Mouse (Mus musculus) forebrain, postnatal 0 days (tissue): ENCODE data around the gene Cacna1e. TPM values are rescaled to one million over a fixed set of nuclear protein-coding genes. Genes with fewer than 3 reads are reported as not detected.

ENCODE experiments used
- ATAC-seq: fragments of 200-750 bp; cut with Nextera tagmentation; 2 replicates; pipeline ENCODE4 v1.8.0; 2017; ENCODE audit warnings: mild to moderate bottlenecking, moderate library complexity
- DNase-seq: peaks from one replicate; pipeline ENCODE4 v3.0.0-alpha.2; 2015
- H3K27ac ChIP-seq: fragments of 300-500 bp; sonication (generic); 2 replicates; pipeline ENCODE4 v1.5.1; 2014; ENCODE audit warnings: low read depth, mild to moderate bottlenecking, antibody characterized with exemption, low read length, moderate library complexity, mixed read lengths
- H3K27me3 ChIP-seq: fragments of 300-500 bp; sonication (generic); 2 replicates; pipeline ENCODE4 v1.6.1; 2014; ENCODE audit warnings: mild to moderate bottlenecking, low read length, mixed read lengths; ENCODE audit not compliant: insufficient read depth
- H3K36me3 ChIP-seq: fragments of 300-500 bp; sonication (generic); 2 replicates; pipeline ENCODE4 v1.6.1; 2014; ENCODE audit warnings: mild to moderate bottlenecking, moderate library complexity; ENCODE audit not compliant: insufficient read depth
- H3K4me1 ChIP-seq: fragments of 300-500 bp; sonication (generic); 2 replicates; pipeline ENCODE4 v1.6.1; 2014; ENCODE audit warnings: antibody characterized with exemption; ENCODE audit not compliant: insufficient read depth
- H3K4me2 ChIP-seq: fragments of 300-500 bp; sonication (generic); 2 replicates; pipeline ENCODE4 v1.6.1; 2014; ENCODE audit warnings: low read depth, mild to moderate bottlenecking, moderate library complexity
- H3K4me3 ChIP-seq: fragments of 300-500 bp; sonication (generic); 2 replicates; pipeline ENCODE4 v1.5.1; 2014; ENCODE audit warnings: low read depth, low read length, mixed read lengths
- H3K9ac ChIP-seq: fragments of 300-500 bp; sonication (generic); 2 replicates; pipeline ENCODE4 v1.6.1; 2014; ENCODE audit warnings: mild to moderate bottlenecking
- H3K9me3 ChIP-seq: fragments of 300-500 bp; sonication (generic); 2 replicates; pipeline ENCODE4 v1.6.1; 2016; ENCODE audit warnings: low read length
- CTCF ChIP-seq: sonication (generic); IDR thresholded peaks from 2 replicates; pipeline ENCODE4 v1.5.1; 2016; ENCODE audit warnings: antibody characterized with exemption, control low read depth, low read depth
- WGBS: fragments of 180-500 bp; shearing (Covaris S2); extraction: QIAGEN DNeasy Blood & Tissue Kit; methylation state at CpG from one replicate; pipeline ENCODE4 v1.1.7; 2014; 5-methylcytosine and 5-hydroxymethylcytosine counted together
- polyA plus RNA-seq: library from polyadenylated mRNA; unstranded; fragments of >200 nt; fragmentation: Nextera tagmentation; extraction: Ambion mirVana; gene quantifications from 2 replicates; pipeline ENCODE4 v1.2.1, GENCODE M21; 2015
- total RNA-seq: library from RNA; depleted of rRNA; stranded (reverse); fragments of >200 nt; gene quantifications from 2 replicates; pipeline ENCODE4 v1.2.3, GENCODE M21; 2014; rRNA removed

The Cacna1e gene
- total and polyA plus RNA-seq, 2 experiments from 2014 or later: 7.2 to 74.0 TPM

- 75% methylated on average over 20 of the region's 20 CpGs for whole genome bisulfite sequencing
- Histone ChIP-seq H3K9me3 (no peaks in the 10 kb centered on the region), H3K4me3 (no peak overlapping the region), H3K36me3 (peaks cover 36% of the 10 kb centered on the region), H3K27me3 (no peaks in the 10 kb centered on the region), H3K4me1 (no peaks in the 10 kb centered on the region), H3K27ac (no peak overlapping the region), H3K9ac (no peak overlapping the region), H3K4me2 (no peak overlapping the region)
- TF ChIP-seq CTCF: no peak
- DNase-seq (no peak), ATAC-seq (no peak)
These were observed 467.7 kb downstream of the Cacna1e start for GRCm38 (mm10) chr1:154416384-154417155.

GRCm38 (mm10) chr1:154415826-154416225 lies 468.5 kb downstream of the Cacna1e start:
- Histone ChIP-seq H3K4me2 (no peak overlapping the region), H3K27me3 (no peaks in the 10 kb centered on the region), H3K4me3 (no peak overlapping the region), H3K36me3 (peaks cover 37% of the 10 kb centered on the region), H3K9me3 (no peaks in the 10 kb centered on the region), H3K9ac (no peak overlapping the region), H3K4me1 (no peaks in the 10 kb centered on the region), H3K27ac (no peak overlapping the region)
- ATAC-seq: no peak
- no peak for DNase-seq
- TF ChIP-seq CTCF: no peak
- WGBS: 89% methylated on average over 10 of the region's 10 CpGs

- H3K4me2 ChIP-seq: no peak overlapping the region
- H3K9me3 ChIP-seq: no peaks in the 10 kb centered on the region
- no peaks in the 10 kb centered on the region for H3K27me3 ChIP-seq
- H3K4me3 ChIP-seq: no peak overlapping the region
- no peak for TF ChIP-seq CTCF
- ATAC-seq (no peak), DNase-seq (no peak)
- H3K27ac ChIP-seq: no peak overlapping the region
- peaks cover 25% of the 10 kb centered on the region for H3K36me3 ChIP-seq
- 64% methylated on average over 3 of the region's 3 CpGs for WGBS
- no peak overlapping the region for H3K9ac ChIP-seq
- H3K4me1 ChIP-seq: no peaks in the 10 kb centered on the region
These were observed 471.2 kb downstream of the Cacna1e start for GRCm38 (mm10) chr1:154413138-154413537.

GRCm38 (mm10) chr1:154409051-154409450 lies 475.2 kb downstream of the Cacna1e start:
- no peak for DNase-seq
- WGBS: 56% methylated on average over 2 of the region's 2 CpGs
- no peak for ATAC-seq

GRCm38 (mm10) chr1:154391979-154392378 lies 492.3 kb downstream of the Cacna1e start:
- Histone ChIP-seq H3K4me3 (no peak overlapping the region), H3K27me3 (no peaks in the 10 kb centered on the region), H3K4me2 (no peak overlapping the region), H3K9me3 (no peaks in the 10 kb centered on the region), H3K9ac (no peak overlapping the region), H3K36me3 (no peaks in the 10 kb centered on the region), H3K4me1 (no peaks in the 10 kb centered on the region), H3K27ac (no peak overlapping the region)
- ATAC-seq (no peak), DNase-seq (no peak)
- TF ChIP-seq CTCF: no peak
- 92% methylated on average over 6 of the region's 6 CpGs for WGBS

More at GRCm38 (mm10) chr1:154409051-154409450, 475.2 kb downstream of the Cacna1e start:
- Histone ChIP-seq H3K36me3 (peaks cover 26% of the 10 kb centered on the region), H3K4me2 (no peak overlapping the region), H3K4me3 (no peak overlapping the region), H3K9ac (no peak overlapping the region), H3K9me3 (no peaks in the 10 kb centered on the region), H3K27ac (no peak overlapping the region), H3K4me1 (no peaks in the 10 kb centered on the region), H3K27me3 (no peaks in the 10 kb centered on the region)
- no peak for TF ChIP-seq CTCF

Other genes with a start within 250 kb of the Cacna1e start
- 46.0 and 47.6 TPM in 2 replicates for gene Ier5, start 215.1 kb upstream of the Cacna1e start, total RNA-seq
- 9.4 and 11.6 TPM in 2 replicates for gene Ier5, start 215.1 kb upstream of the Cacna1e start, polyA plus RNA-seq